Mouse (Mus musculus): Measurements from ENCODE around the gene Taok3.

DNA sequence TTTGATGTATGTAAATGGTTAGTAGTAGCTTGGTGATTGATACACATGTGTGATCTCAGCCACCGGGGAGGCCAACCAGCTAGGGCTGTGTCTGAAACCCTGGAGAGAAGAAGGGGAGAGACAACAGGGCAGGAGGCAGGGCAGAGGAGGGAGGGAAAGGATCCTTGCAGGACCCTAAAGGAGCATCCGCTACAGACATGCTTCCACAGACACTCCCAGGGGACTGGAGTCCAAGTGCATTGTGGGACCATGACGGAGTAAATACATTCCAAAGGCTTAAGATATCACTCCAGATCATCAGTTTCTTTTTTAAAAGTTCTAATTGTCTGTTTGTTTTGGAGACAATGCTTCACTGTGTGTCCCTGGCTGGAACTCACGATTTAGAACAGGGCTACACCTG lies 94.1 kb downstream of the Taok3 start:
- TF ChIP-seq EP300 (IDR thresholded peaks at IDR 0.05; ENCODE audit: low read depth), result no peak
- no peak for TF ChIP-seq CTCF (IDR thresholded peaks at IDR 0.05; ENCODE audit: low read depth)
